Mouse (Mus musculus) lung, adult 2 months (tissue): ENCODE results near the gene Gm49368. TPM values are rescaled to one million over a fixed set of nuclear protein-coding genes. Genes with fewer than 3 reads are reported as not detected.
"Not testable (repeated sequence)": the region's sequence is repeated elsewhere in the genome, so short reads cannot be mapped to it uniquely, and the experiment has no call there.

Experiments used
- DNase-seq: peaks from one replicate; pipeline ENCODE4 v3.0.0; 2022
- H3K4me1 ChIP-seq: fragments of 200-500 bp; 2 replicates; pipeline ENCODE4 v1.6.1; 2011; ENCODE audit warnings: low read length; ENCODE audit not compliant: control insufficient read depth, insufficient read depth
- H3K4me3 ChIP-seq: fragments of 200-500 bp; replicated peaks from 2 replicates; pipeline ENCODE3; 2011; ENCODE audit warnings: low read depth, mild to moderate bottlenecking, control low read depth, low read length; ENCODE audit errors: extremely low read depth
- CTCF ChIP-seq: fragments of 200-500 bp; IDR thresholded peaks from 2 replicates; pipeline ENCODE4 v1.5.1; 2011; ENCODE audit warnings: mild to moderate bottlenecking, low read length, control low read depth; ENCODE audit not compliant: insufficient read depth
- POLR2A ChIP-seq: fragments of 200-500 bp; IDR thresholded peaks from 2 replicates; pipeline ENCODE4 v1.6.1; 2011; ENCODE audit warnings: low read depth, mild to moderate bottlenecking, control low read depth, low read length, borderline replicate concordance; ENCODE audit errors: extremely low read depth
- WGBS: fragments of 180-500 bp; shearing (Covaris S2); methylation state at CpG from one replicate; pipeline ENCODE4 v1.1.7; 2018; 5-methylcytosine and 5-hydroxymethylcytosine counted together
- polyA plus RNA-seq: library from polyadenylated mRNA; depleted of rRNA; stranded (reverse); fragments of >200 nt; gene quantifications from 2 replicates; pipeline ENCODE4 v1.2.3, GENCODE M21; 2012; rRNA removed

Gene Gm49368
- polyA plus RNA-seq, 1 experiment, result 0.07 TPM

GRCm38 (mm10) chr7:128154076-128154475 lies 91.6 kb downstream of the Gm49368 start, which contains the start of gene Itgad:
Gene Itgad (plus strand): TSS chr7:128154376.
- no peak within 1 kb of the TSS for H3K4me3 ChIP-seq
- no peak for DNase-seq
- TF ChIP-seq POLR2A, result no peak
- TF ChIP-seq CTCF, result no peak
- 86% methylated on average over 21 of the region's 21 CpGs for WGBS
- H3K4me1 ChIP-seq, result no peaks in the 10 kb centered on the region

DNA sequence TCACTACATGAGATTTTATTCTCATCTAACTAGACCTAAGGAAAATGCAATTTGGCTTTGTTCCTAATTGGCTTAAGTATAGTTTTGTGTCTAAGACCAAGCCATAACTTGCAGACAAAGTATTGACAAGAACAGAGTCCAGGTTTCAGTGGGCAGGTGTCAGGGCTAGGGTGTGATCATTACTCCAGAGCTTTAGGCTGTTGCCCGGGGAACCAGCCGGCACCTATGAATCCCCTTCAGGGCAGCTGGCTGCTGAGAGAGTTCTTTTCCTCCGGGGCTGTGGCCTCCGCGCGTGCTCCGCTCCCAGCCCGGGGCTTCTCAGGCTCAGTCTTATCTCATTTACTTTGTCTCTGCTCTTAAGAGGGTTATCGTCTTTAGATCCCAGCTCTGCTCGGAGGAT lies 92.4 kb downstream of the Gm49368 start:
- WGBS, result 45% methylated on average over 10 of the region's 10 CpGs
- Histone ChIP-seq H3K4me1 (no peaks in the 10 kb centered on the region), H3K4me3 (no peak overlapping the region)
- TF ChIP-seq CTCF, result no peak
- no peak for TF ChIP-seq POLR2A
- DNase-seq, result no peak

DNA sequence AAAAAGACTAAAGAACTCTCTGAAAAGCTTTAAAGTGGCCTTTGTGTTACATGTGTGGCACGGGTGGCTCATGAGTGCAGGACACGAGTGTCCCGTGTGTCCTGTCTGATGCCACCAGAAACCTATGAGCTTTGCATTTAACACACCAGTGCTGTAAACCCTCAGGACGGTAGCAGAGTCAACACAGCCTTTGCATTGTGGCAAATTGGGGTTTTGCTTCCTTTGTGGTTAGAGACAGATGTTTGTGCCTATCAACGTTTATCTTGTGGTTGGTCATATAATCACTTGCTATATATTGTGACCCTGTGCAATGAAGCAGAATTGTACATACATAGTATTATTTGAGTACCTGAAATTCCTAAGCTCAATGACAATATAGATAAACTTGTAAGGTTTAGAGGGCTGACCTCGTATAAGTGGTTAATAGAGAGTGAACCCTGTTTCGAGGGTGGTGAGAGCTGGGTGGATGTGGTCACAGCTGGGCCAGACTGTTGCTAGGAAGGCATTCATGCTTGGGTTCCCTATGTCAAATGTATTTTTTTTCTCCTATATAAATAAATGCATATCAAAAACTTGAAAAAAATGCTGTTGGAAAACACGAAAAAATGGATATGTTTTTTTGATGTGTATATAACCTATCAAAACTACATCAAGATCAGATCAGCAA lies 96.3 kb downstream of the Gm49368 start:
- not testable (repeated sequence) for H3K4me3 ChIP-seq, DNase-seq, H3K4me1 ChIP-seq
- WGBS, result 65% methylated on average over 8 of the region's 8 CpGs

GRCm38 (mm10) chr7:128164001-128164400 lies 101.5 kb downstream of the Gm49368 start:
- Histone ChIP-seq H3K4me1 (no peaks in the 10 kb centered on the region), H3K4me3 (no peak overlapping the region)
- WGBS, result 95% methylated on average over 4 of the region's 4 CpGs
- no peak for DNase-seq
- TF ChIP-seq CTCF (no peak), POLR2A (no peak)

DNA sequence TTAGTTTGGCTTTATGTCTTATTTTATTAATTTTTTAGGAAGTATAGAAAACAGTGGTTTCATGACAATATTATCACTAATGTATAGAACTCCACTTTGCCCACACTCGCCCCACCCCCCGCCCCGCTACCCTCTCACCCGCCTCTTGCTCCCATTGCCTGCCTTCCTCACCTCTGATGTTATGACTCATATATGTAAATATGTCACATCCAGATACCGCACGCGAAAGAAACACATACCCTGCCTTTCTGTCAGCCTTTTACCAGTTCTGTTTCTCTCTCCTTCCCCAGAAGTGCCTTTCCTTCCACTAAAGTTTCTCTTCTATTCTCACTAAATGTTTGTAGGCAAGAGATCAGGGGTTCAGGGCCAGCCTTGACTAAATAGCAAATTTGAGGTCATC lies 103.9 kb downstream of the Gm49368 start:
- 66% methylated on average over 7 of the region's 7 CpGs for WGBS
- DNase-seq, result no peak
- H3K4me1 ChIP-seq, result no peaks in the 10 kb centered on the region
- TF ChIP-seq CTCF (no peak), POLR2A (no peak)
- H3K4me3 ChIP-seq, result no peak overlapping the region

GRCm38 (mm10) chr7:128169996-128170395 lies 107.5 kb downstream of the Gm49368 start:
- TF ChIP-seq CTCF (no peak), POLR2A (no peak)
- H3K4me3 ChIP-seq, result no peak overlapping the region
- WGBS, result 72% methylated on average over 3 of the region's 3 CpGs

More at GRCm38 (mm10) chr7:128169996-128170395, 107.5 kb downstream of the Gm49368 start:
- no peak for DNase-seq
- no peaks in the 10 kb centered on the region for H3K4me1 ChIP-seq

Other genes with a start within 250 kb of the Gm49368 start
- 63.5 and 77.9 TPM in 2 replicates for gene Stx4a, start 238.4 kb upstream of the Gm49368 start, polyA plus RNA-seq
- 5.1 and 7.6 TPM in 2 replicates for gene Stx1b, start 238.1 kb upstream of the Gm49368 start, polyA plus RNA-seq
- 22.0 and 23.4 TPM in 2 replicates for gene Zfp646, start 186.5 kb upstream of the Gm49368 start, polyA plus RNA-seq
- 6.0 and 6.7 TPM in 2 replicates for gene Zfp668, start 185.9 kb upstream of the Gm49368 start, polyA plus RNA-seq
- gene Prss53, start 171.7 kb upstream of the Gm49368 start, polyA plus RNA-seq, result 3.4 and 5.0 TPM in 2 replicates
- not detected in 2 replicates for gene Gm21974, start 167.2 kb upstream of the Gm49368 start, polyA plus RNA-seq
- 176 and 201 TPM in 2 replicates for gene Vkorc1, start 167.1 kb upstream of the Gm49368 start, polyA plus RNA-seq
- 72.7 and 94.7 TPM in 2 replicates for gene Bckdk, start 158.6 kb upstream of the Gm49368 start, polyA plus RNA-seq
- 10.4 and 12.5 TPM in 2 replicates for gene Kat8, start 150.2 kb upstream of the Gm49368 start, polyA plus RNA-seq
- 157 and 158 TPM in 2 replicates for gene Prss8, start 132.6 kb upstream of the Gm49368 start, polyA plus RNA-seq
- gene Prss36, start 116.0 kb upstream of the Gm49368 start, polyA plus RNA-seq, result 14.6 and 17.5 TPM in 2 replicates
- gene Fus, start 95.2 kb upstream of the Gm49368 start, polyA plus RNA-seq, result 221 and 299 TPM in 2 replicates
- 28.0 and 66.7 TPM in 2 replicates for gene Pycard, start 68.8 kb upstream of the Gm49368 start, polyA plus RNA-seq
- 5.1 and 15.4 TPM in 2 replicates for gene Trim72, start 58.7 kb upstream of the Gm49368 start, polyA plus RNA-seq
- gene Itgam, start within 50 bp of the Gm49368 start, polyA plus RNA-seq, result 25.2 and 27.6 TPM in 2 replicates
- gene Itgax, start 66.9 kb downstream of the Gm49368 start, polyA plus RNA-seq, result 20.6 and 25.0 TPM in 2 replicates
- gene Itgad, start 91.7 kb downstream of the Gm49368 start, polyA plus RNA-seq, result 0.50 and 0.56 TPM in 2 replicates
- 186 and 243 TPM in 2 replicates for gene Cox6a2, start 143.7 kb downstream of the Gm49368 start, polyA plus RNA-seq
- 41.3 and 45.2 TPM in 2 replicates for gene Armc5, start 174.7 kb downstream of the Gm49368 start, polyA plus RNA-seq
- 2.4 and 3.1 TPM in 2 replicates for gene 9130023H24Rik, start 175.3 kb downstream of the Gm49368 start, polyA plus RNA-seq
- 131 and 150 TPM in 2 replicates for gene Tgfb1i1, start 184.1 kb downstream of the Gm49368 start, polyA plus RNA-seq
- 0.09 and 0.24 TPM in 2 replicates for gene Slc5a2, start 203.0 kb downstream of the Gm49368 start, polyA plus RNA-seq
- 59.4 and 59.9 TPM in 2 replicates for gene BC017158, start 235.5 kb downstream of the Gm49368 start, polyA plus RNA-seq